Mouse (Mus musculus) inflammation-experienced regulatory T-cells, adult 16 weeks (primary cell): Measurements from ENCODE around the gene Pou2af1. TPM values are rescaled to one million over a fixed set of nuclear protein-coding genes. Genes with fewer than 3 reads are reported as not detected.

Experiments
- polyA plus RNA-seq: library from polyadenylated mRNA; unstranded; fragments of 100-300 nt; shearing (Covaris generic); gene quantifications from one replicate; pipeline ENCODE4 v1.2.1, GENCODE M21; 2017

The Pou2af1 gene
- polyA plus RNA-seq, result 13.6 TPM

GRCm38 (mm10) chr9:51213023-51213728 is at the start of gene Pou2af1:
TSS of gene Pou2af1 (plus strand) at chr9:51213708.

DNA sequence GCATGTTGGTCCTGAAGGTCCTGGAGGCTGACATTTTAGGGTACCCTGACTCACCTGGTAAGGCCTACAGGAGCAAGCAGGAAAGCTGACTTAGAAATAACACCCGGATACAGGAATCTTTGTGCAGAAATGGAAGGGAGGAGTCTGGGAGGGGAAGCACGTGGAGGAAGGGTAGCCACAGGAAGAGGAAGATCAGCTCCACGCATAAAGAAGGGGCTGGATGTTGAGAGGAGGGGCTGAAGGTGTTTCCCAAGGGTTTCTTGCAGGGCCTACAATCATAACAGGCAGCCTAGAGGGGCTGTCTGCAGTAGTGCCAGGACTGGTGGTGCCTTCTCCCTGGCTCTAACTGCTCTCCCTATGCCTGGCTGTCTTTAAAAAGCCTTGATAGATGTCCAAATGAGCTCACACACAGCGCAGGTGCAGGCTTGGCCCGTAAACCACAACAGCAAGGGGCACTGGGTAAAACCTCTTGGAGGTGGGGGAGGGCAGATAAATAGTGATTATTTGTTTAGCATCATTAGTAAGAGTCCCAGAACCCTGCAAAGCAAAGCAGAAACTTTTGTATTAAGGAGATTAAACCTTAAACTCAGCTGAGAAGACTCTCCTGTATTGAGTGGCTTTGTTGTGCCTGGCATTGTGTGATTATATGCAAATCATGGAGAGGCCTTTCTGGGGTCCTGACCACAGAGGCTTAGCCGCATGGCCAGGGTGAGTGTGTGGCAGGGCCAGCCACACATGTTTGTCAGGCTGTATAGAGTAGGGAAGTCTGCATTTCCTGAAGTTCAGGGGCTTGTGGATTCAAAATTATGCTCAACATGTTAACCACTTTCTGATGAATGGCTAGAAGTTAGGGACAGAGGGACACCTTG is 48.0 kb upstream of the Pou2af1 start, which contains the start of gene Gm32742:
Gene Gm32742 (minus strand): TSS at position 206 of the 869 bp plus-strand sequence.

DNA sequence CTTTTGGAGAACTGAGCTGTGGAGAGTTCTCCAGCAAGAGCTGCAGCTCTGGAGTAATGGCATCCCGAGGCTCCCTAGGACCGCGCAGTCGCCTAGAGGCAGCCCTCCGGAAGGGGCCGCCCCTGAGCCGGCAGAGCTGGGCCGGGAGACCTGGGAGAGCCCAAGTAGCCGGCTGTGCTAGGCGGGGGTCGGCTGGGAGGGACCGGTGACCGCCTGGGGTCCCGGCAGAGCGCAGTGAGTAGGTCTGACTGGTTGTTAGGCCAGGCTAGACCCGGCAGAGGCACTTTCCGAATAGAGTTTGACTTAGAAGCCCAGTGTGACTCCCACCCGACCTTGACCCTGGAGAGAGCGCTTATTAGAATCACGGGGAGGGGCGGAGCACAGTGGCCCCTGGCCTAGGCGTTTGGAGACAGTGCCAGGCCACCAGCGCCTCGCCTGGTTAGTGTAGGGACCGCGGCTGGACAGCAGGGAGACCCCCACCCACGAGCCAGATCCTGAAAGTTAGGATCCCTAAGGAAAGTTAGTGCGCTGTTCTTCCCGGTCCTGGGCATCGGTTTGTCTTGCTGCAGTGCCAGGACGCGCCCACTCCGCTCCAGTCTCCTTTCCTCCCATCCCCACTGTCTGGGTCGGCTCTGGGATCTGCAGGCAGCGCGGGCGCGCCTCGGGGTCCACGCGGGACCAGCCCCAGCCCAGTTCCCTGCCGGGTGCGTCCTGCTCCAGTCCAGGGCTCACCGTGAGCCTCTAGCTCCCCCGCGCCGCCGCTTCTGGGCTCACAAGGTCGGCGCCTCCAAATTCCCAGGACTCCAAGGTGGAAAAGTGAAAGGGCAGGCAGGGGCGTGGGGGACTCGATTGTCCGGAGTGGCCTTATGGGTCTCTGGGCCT is 65.2 kb downstream of the Pou2af1 start, which contains the start of gene Colca2:
Gene Colca2 (minus strand): TSS at position 70 of the 882 bp plus-strand sequence.

Other genes starting within 250 kb of the Pou2af1 start
- gene Sik2, start 204.6 kb upstream of the Pou2af1 start, polyA plus RNA-seq, result 23.7 TPM
- 0.38 TPM for gene Btg4, start 152.8 kb upstream of the Pou2af1 start, polyA plus RNA-seq
- not detected for gene Layn, start 136.6 kb upstream of the Pou2af1 start, polyA plus RNA-seq
- not detected for gene 4833427G06Rik, start 111.6 kb upstream of the Pou2af1 start, polyA plus RNA-seq
- not detected for gene Gm32742, start 48.2 kb upstream of the Pou2af1 start, polyA plus RNA-seq
- gene Colca2, start 64.9 kb downstream of the Pou2af1 start, polyA plus RNA-seq, result 0.38 TPM
- not detected for gene 1810046K07Rik, start 115.2 kb downstream of the Pou2af1 start, polyA plus RNA-seq